Mouse (Mus musculus) liver, embryonic 14.5 days (tissue): ENCODE results near the gene Hnf1a. TPM values are rescaled to one million over a fixed set of nuclear protein-coding genes. Genes with fewer than 3 reads are reported as not detected.
"Not testable (repeated sequence)": the region's sequence is repeated elsewhere in the genome, so short reads cannot be mapped to it uniquely, and the experiment has no call there.

Experiments used
- ATAC-seq: fragments of 200-750 bp; cut with Nextera tagmentation; 2 replicates; pipeline ENCODE4 v1.8.0; 2017; ENCODE audit warnings: moderate number of reproducible peaks, mild to moderate bottlenecking, moderate library complexity; ENCODE audit not compliant: insufficient read depth
- DNase-seq, 3 experiments: peaks; one replicate each; pipeline ENCODE4 v3.0.0-alpha.2; 2012 to 2013; ENCODE audit warnings: low read depth in 3 of 3, low spot score in 3 of 3
- H3K27ac ChIP-seq: fragments of 300-500 bp; sonication (generic); 2 replicates; pipeline ENCODE4 v1.5.1; 2014; ENCODE audit warnings: moderate library complexity, mild to moderate bottlenecking, control low read depth, inconsistent platforms
- H3K27me3 ChIP-seq: fragments of 300-500 bp; sonication (generic); 2 replicates; pipeline ENCODE4 v1.6.1; 2014; ENCODE audit warnings: mild to moderate bottlenecking, low read length, moderate library complexity; ENCODE audit not compliant: control insufficient read depth, insufficient read depth
- H3K36me3 ChIP-seq: fragments of 300-500 bp; sonication (generic); replicated peaks from 2 replicates; pipeline ENCODE4 v1.6.1; 2014; ENCODE audit warnings: low read depth; ENCODE audit not compliant: control insufficient read depth, insufficient read depth
- H3K4me1 ChIP-seq, 2 experiments: fragments of 200-500 bp in 1 of 2; fragments of 300-500 bp in 1 of 2; sonication (generic) in 1 of 2; replicated peaks; 2 replicates each; pipeline ENCODE4 v1.6.1; 2012 to 2014; ENCODE audit warnings: antibody characterized with exemption in 1 of 2, inconsistent platforms in 1 of 2, low read length in 1 of 2; ENCODE audit not compliant: control insufficient read depth in 2 of 2, insufficient read depth in 2 of 2
- H3K4me2 ChIP-seq: fragments of 300-500 bp; sonication (generic); 2 replicates; pipeline ENCODE4 v1.6.1; 2014; ENCODE audit warnings: low read depth, mild to moderate bottlenecking, control low read depth, moderate library complexity
- H3K4me3 ChIP-seq, 2 experiments: fragments of 200-500 bp in 1 of 2; fragments of 300-500 bp in 1 of 2; sonication (generic) in 1 of 2; 2 replicates each; pipeline ENCODE4 v1.5.1; 2012 to 2014; ENCODE audit warnings: low read depth in 2 of 2, low read length in 2 of 2, mild to moderate bottlenecking in 2 of 2, control low read depth in 1 of 2, inconsistent platforms in 1 of 2, moderate library complexity in 1 of 2; ENCODE audit not compliant: insufficient read depth in 1 of 2
- H3K9ac ChIP-seq: fragments of 300-500 bp; sonication (generic); replicated peaks from 2 replicates; pipeline ENCODE4 v1.6.1; 2014; ENCODE audit warnings: mild to moderate bottlenecking, control low read depth, moderate library complexity
- H3K9me3 ChIP-seq: fragments of 300-500 bp; sonication (generic); 2 replicates; pipeline ENCODE4 v1.6.1; 2016; ENCODE audit warnings: low read length, mixed read lengths; ENCODE audit not compliant: control insufficient read depth
- CTCF ChIP-seq: IDR thresholded peaks from 2 replicates; pipeline ENCODE4 v1.5.1; 2016; ENCODE audit warnings: antibody characterized with exemption, low read depth, control low read depth
- EP300 ChIP-seq: IDR thresholded peaks from 2 replicates; pipeline ENCODE4 v1.6.1; 2016; ENCODE audit warnings: antibody characterized with exemption, low read depth
- WGBS: fragments of 180-500 bp; shearing (Covaris S2); extraction: QIAGEN DNeasy Blood & Tissue Kit; methylation state at CpG from one replicate; pipeline ENCODE4 v1.1.7; 2014; ENCODE audit not compliant: insufficient replicate concordance; 5-methylcytosine and 5-hydroxymethylcytosine counted together
- polyA plus RNA-seq, 2 experiments: library from polyadenylated mRNA; depleted of rRNA in 1 of 2; stranded (reverse) in 1 of 2; unstranded in 1 of 2; fragments of >200 nt; fragmentation: Nextera tagmentation in 1 of 2; extraction: Ambion mirVana in 1 of 2; gene quantifications; 2 replicates each; pipeline versions ENCODE4 v1.2.1 to v1.2.3; 2012 to 2014

The Hnf1a gene
- polyA plus RNA-seq, 2 experiments: 1.2 to 1.5 TPM

DNA sequence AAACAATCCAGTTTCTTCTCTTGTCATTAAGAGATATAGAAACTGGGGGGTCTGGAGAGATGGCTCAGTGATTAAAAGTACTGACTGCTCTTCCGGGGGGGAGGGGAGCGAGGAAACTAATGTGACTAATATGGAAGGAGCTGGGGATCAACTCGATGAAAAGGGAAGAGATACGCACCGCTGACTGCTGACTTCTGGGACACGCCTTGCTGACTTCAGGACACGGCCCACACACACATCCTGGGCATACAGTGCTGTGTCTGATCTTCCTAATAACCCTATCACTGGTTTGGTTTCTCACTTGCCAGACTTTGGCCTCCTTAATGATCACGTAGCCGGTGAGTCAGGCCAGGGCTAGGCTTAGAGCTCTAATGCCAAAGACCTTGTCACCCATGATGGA is 44.1 kb downstream of the Hnf1a start:
- DNase-seq (no peak), ATAC-seq (no peak)
- H3K9me3 ChIP-seq: no peaks in the 10 kb centered on the region
- no peak overlapping the region for H3K4me3 ChIP-seq
- 73% methylated on average over 9 of the region's 9 CpGs for WGBS
- TF ChIP-seq EP300: no peak
- no peak for TF ChIP-seq CTCF
- H3K27me3 ChIP-seq: no peaks in the 10 kb centered on the region
- H3K9ac ChIP-seq: no peak overlapping the region
- H3K36me3 ChIP-seq: no peaks in the 10 kb centered on the region
- H3K4me1 ChIP-seq: peaks cover 0 to 2% of the 10 kb centered on the region in 2 experiments; a peak in 2 of 4 replicates
- no peak overlapping the region for H3K27ac ChIP-seq
- H3K4me2 ChIP-seq: no peak overlapping the region

DNA sequence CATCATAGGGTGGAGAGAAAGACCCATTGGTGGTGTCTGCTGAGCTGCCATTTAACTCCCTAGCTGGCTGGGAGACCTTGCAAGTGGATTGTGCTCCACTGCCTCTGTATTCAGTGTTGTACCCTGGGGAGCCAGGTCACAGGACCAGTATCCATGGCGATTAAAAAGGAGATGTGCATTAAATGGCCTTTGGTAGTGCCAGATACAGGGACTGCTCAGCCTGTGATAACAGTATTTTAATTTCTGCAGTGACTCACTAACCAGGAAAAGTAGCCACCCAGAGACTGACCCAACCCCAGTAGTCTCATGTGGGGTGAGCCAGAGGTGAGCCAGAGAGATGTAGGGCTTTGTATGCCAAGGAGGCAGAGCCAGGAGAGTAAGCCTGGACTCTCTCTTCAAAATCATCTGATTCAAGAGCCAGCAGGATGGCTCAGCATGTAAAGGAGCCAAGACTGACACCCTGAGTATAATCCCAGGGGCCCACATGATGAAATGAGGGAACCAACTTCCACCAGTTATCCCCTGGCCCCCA is 44.7 kb downstream of the Hnf1a start:
- WGBS: 47% methylated on average over 1 of the region's 1 CpGs
- H3K9me3 ChIP-seq: no peaks in the 10 kb centered on the region
- no peak overlapping the region for H3K4me2 ChIP-seq
- H3K4me1 ChIP-seq: peaks cover 0 to 4% of the 10 kb centered on the region in 2 experiments; a peak in 2 of 4 replicates
- TF ChIP-seq CTCF: no peak
- no peak for TF ChIP-seq EP300
- DNase-seq: no peak
- no peak overlapping the region for H3K9ac ChIP-seq
- no peak overlapping the region for H3K27ac ChIP-seq
- H3K36me3 ChIP-seq: no peaks in the 10 kb centered on the region
- no peaks in the 10 kb centered on the region for H3K27me3 ChIP-seq
- ATAC-seq: no peak
- H3K4me3 ChIP-seq: no peak overlapping the region

DNA sequence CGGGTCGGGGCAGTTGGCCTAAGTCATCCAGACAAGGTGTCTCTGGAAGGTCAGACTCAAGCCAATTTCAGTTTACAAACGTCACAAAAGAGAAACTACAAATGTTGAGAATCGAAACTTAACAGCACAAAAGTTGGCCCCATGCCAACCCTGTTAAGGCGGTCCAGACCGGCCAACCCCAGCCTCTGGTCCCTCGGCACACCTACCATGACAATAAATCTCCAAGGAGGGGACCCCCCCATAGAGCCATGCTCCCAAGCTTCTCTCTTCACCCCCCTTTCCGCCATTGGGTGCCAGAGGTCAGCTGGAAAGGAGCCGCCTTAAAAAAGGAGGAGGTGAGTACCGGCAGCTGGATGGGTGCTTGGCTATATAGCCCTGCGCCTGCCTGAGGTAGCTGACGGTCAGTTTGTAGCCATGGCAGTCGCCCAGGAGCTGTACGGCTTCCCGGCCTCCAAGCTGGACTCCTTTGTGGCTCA is 47.9 kb downstream of the Hnf1a start, which contains the start of gene Oasl1:
Gene Oasl1, plus strand, starts transcription at position 243 of the 476 bp plus-strand sequence.
- no peak within 1 kb of the TSS for H3K9ac ChIP-seq
- DNase-seq (no peak), ATAC-seq (0 out of 2 replicates have a peak, but pooled peaks have one; percentile 8)
- no peaks in the 10 kb centered on the region for H3K27me3 ChIP-seq
- H3K4me3 ChIP-seq: peak within 1 kb of the TSS; percentile 26 to 43
- no peak within 1 kb of the TSS for H3K27ac ChIP-seq
- H3K36me3 ChIP-seq: no peaks in the 10 kb centered on the region
- no peaks in the 10 kb centered on the region for H3K9me3 ChIP-seq
- peaks cover 0 to 4% of the 10 kb centered on the region in 2 experiments; a peak in 2 of 4 replicates for H3K4me1 ChIP-seq
- no peak for TF ChIP-seq CTCF
- TF ChIP-seq EP300: no peak
- WGBS: 51% methylated on average over 15 of the region's 15 CpGs
- H3K4me2 ChIP-seq: peak within 1 kb of the TSS; percentile 48

DNA sequence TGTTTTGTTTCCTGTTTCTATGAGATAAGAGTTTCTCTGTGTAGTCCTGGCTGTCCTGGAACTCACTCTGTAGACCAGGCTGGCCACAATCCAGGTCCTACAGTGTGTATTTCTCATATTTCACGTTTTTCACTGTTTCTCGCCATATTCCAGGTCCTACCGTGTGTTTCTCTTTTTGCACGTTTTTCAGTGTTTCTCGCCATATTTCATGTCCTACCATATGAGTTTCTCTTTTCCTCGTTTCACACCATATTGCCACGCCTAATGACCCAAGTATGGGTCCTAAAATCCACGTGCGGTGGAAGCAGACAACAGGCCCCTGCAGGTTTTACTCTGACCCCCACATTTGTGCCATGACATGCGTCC is 48.5 kb downstream of the Hnf1a start:
- H3K27ac ChIP-seq: no peak overlapping the region
- ATAC-seq (no peak), DNase-seq (peak in 1 of 3 experiments; percentile 36)
- H3K9ac ChIP-seq: no peak overlapping the region
- no peaks in the 10 kb centered on the region for H3K9me3 ChIP-seq
- H3K4me2 ChIP-seq: peak overlapping the region; percentile 12; the same call in 1 of the 2 replicates
- H3K4me3 ChIP-seq: no peak overlapping the region
- H3K4me1 ChIP-seq: peaks cover 0 to 4% of the 10 kb centered on the region in 2 experiments; a peak in 2 of 4 replicates
- no peaks in the 10 kb centered on the region for H3K27me3 ChIP-seq
- 47% methylated on average over 10 of the region's 10 CpGs for WGBS
- TF ChIP-seq CTCF (no peak), EP300 (no peak)
- H3K36me3 ChIP-seq: no peaks in the 10 kb centered on the region

DNA sequence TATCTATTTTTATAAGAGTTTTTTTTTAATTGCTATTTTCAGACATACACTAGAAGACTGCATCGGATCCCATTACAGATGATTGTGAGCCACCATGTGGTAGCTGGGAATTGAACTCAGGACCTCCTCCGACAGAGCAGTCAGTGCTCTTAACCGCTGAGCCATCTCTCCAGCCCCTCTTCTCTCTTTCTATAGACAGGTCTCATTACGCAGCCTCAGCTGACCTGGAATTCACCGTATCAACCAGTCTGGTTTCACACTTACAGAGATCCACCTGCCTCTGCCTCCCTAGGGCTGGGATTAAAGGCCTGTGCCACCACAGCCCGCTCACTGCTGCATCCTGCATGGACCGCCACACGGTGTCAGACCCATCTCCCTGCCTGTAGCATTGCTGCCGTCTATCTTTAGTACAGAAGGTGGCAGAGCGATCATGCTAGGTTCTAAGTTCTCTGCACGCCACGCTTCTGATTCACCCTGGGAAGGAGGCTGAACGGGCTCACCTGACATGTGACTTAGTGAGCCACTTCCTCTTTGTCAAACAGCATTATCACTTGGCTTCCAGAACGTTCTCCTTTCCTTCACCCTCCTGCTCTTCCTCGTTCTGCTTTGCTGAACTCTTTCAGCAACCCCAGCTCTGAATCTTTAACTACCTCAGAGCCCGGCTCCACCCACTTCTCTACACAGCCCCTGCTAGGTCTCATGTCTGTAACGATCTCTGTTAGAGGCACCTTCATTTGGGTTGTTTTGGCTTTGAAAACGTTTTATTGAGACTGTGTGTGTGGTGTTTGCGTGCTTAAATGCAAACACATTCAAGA is 49.1 kb downstream of the Hnf1a start:
- Histone ChIP-seq H3K27me3 (no peaks in the 10 kb centered on the region), H3K4me1 (peaks cover 0 to 4% of the 10 kb centered on the region in 2 experiments; a peak in 2 of 4 replicates), H3K4me2 (peak overlapping the region; percentile 12; the same call in 1 of the 2 replicates), H3K27ac (no peak overlapping the region), H3K9me3 (no peaks in the 10 kb centered on the region), H3K4me3 (no peak overlapping the region), H3K9ac (no peak overlapping the region), H3K36me3 (no peaks in the 10 kb centered on the region)
- ATAC-seq (no peak), DNase-seq (peak in 1 of 3 experiments; percentile 51)
- TF ChIP-seq CTCF (peak; percentile 44), EP300 (no peak)
- 30% methylated on average over 19 of the region's 19 CpGs for WGBS

DNA sequence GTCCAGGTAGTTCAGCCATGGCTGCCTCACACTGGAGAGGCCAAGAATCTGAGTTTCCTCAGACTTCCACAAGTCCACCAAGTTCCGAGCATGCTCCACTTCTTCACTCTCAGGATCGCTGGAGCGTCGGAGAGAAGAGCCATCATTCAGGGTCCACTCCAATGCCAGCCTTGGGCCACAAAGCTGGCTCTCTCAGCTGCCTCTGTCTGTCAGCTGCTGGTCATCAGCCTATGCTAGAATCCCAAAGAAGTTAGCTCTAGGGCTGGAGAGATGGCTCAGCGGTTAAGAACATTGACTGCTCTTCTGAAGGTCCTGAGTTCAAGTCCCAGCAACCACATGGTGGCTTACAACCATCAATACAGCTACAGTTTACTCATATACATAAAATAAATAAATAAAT is 53.5 kb downstream of the Hnf1a start:
- H3K4me2 ChIP-seq, H3K9ac ChIP-seq, H3K4me3 ChIP-seq, H3K9me3 ChIP-seq, H3K4me1 ChIP-seq, H3K27me3 ChIP-seq, DNase-seq, H3K36me3 ChIP-seq, ATAC-seq, H3K27ac ChIP-seq: not testable (repeated sequence)
- WGBS: 86% methylated on average over 5 of the region's 5 CpGs
